Mouse (Mus musculus): ENCODE data around the gene 1700019N19Rik.

1700019N19Rik gene

GRCm38 (mm10) chr19:58794284-58794683 lies at the start of gene 1700019N19Rik:
TSS of gene 1700019N19Rik (minus strand) at chr19:58794461.
- peak in 1 of 2 experiments; percentile 25 for DNase-seq (ENCODE audit: low spot score in 2 of 2)

GRCm38 (mm10) chr19:58843606-58844005 lies 49.3 kb upstream of the 1700019N19Rik start:
- DNase-seq (ENCODE audit: low spot score in 2 of 2) = no peak

- no peak for DNase-seq (ENCODE audit: low spot score in 2 of 2)
These were observed 46.5 kb upstream of the 1700019N19Rik start for GRCm38 (mm10) chr19:58840721-58841271.

GRCm38 (mm10) chr19:58839806-58840205 lies 45.5 kb upstream of the 1700019N19Rik start:
- DNase-seq (ENCODE audit: low spot score in 2 of 2) = no peak

- no peak for DNase-seq (ENCODE audit: low spot score in 2 of 2)
These were observed 45.1 kb upstream of the 1700019N19Rik start for GRCm38 (mm10) chr19:58839345-58839744.

- no peak for DNase-seq (ENCODE audit: low spot score in 2 of 2)
These were observed 44.4 kb upstream of the 1700019N19Rik start for GRCm38 (mm10) chr19:58838706-58839105.

GRCm38 (mm10) chr19:58833639-58834180 lies 39.4 kb upstream of the 1700019N19Rik start:
- DNase-seq (ENCODE audit: low spot score in 2 of 2) = no peak

GRCm38 (mm10) chr19:58832988-58833387 lies 38.7 kb upstream of the 1700019N19Rik start:
- DNase-seq (ENCODE audit: low spot score in 2 of 2) = no peak

GRCm38 (mm10) chr19:58831280-58831922 lies 37.1 kb upstream of the 1700019N19Rik start:
- no peak for DNase-seq (ENCODE audit: low spot score in 2 of 2)

GRCm38 (mm10) chr19:58830182-58830581 lies 35.9 kb upstream of the 1700019N19Rik start:
- DNase-seq (ENCODE audit: low spot score in 2 of 2) = no peak

GRCm38 (mm10) chr19:58829575-58829974 lies 35.3 kb upstream of the 1700019N19Rik start:
- DNase-seq (ENCODE audit: low spot score in 2 of 2) = no peak

- DNase-seq (ENCODE audit: low spot score in 2 of 2) = no peak
These were observed 33.4 kb upstream of the 1700019N19Rik start for GRCm38 (mm10) chr19:58827656-58828055.

GRCm38 (mm10) chr19:58824316-58824715 lies 30.1 kb upstream of the 1700019N19Rik start:
- DNase-seq (ENCODE audit: low spot score in 2 of 2) = no peak

- DNase-seq (ENCODE audit: low spot score in 2 of 2) = no peak
These were observed 29.0 kb upstream of the 1700019N19Rik start for GRCm38 (mm10) chr19:58823301-58823700.

- DNase-seq (ENCODE audit: low spot score in 2 of 2) = no peak
These were observed 28.4 kb upstream of the 1700019N19Rik start for GRCm38 (mm10) chr19:58822454-58823200.

- no peak for DNase-seq (ENCODE audit: low spot score in 2 of 2)
These were observed 24.5 kb upstream of the 1700019N19Rik start for GRCm38 (mm10) chr19:58818571-58819415.

GRCm38 (mm10) chr19:58817398-58817797 lies 23.1 kb upstream of the 1700019N19Rik start:
- no peak for DNase-seq (ENCODE audit: low spot score in 2 of 2)

GRCm38 (mm10) chr19:58816453-58817041 lies 22.3 kb upstream of the 1700019N19Rik start:
- peak in 1 of 2 experiments; percentile 8 for DNase-seq (ENCODE audit: low spot score in 2 of 2)

- no peak for DNase-seq (ENCODE audit: low spot score in 2 of 2)
These were observed 21.1 kb upstream of the 1700019N19Rik start for GRCm38 (mm10) chr19:58815179-58815922.

- no peak for DNase-seq (ENCODE audit: low spot score in 2 of 2)
These were observed 16.3 kb upstream of the 1700019N19Rik start for GRCm38 (mm10) chr19:58810536-58810935.
